Mouse (Mus musculus) MEL (cell line): ENCODE measurements around the gene Anln. TPM values are rescaled to one million over a fixed set of nuclear protein-coding genes. Genes with fewer than 3 reads are reported as not detected.

Experiments
- DNase-seq: peaks from one replicate; pipeline ENCODE4 v3.0.0; 2011; ENCODE audit warnings: low read depth, low spot score
- H3K27ac ChIP-seq: 2 replicates; pipeline ENCODE4 v1.5.1; 2012; ENCODE audit warnings: low read depth, mild to moderate bottlenecking, control low read depth, low read length, moderate library complexity; ENCODE audit not compliant: control insufficient read depth
- H3K27me3 ChIP-seq, 2 experiments: fragments of 150-350 bp in 1 of 2; sonication (generic) in 1 of 2; 2 replicates each; pipeline ENCODE4 v1.6.1; 2012; ENCODE audit warnings: low read length in 2 of 2, mild to moderate bottlenecking in 2 of 2, improper control_type of control experiment in 1 of 2, moderate library complexity in 1 of 2; ENCODE audit not compliant: insufficient read depth in 2 of 2, control insufficient read depth in 1 of 2
- H3K36me3 ChIP-seq, 2 experiments: 2 replicates each; pipeline ENCODE4 v1.6.1; 2012 to 2014; ENCODE audit warnings: low read length in 2 of 2, improper control_type of control experiment in 1 of 2, inconsistent platforms in 1 of 2, mild to moderate bottlenecking in 1 of 2; ENCODE audit not compliant: insufficient read depth in 2 of 2, control insufficient read depth in 1 of 2
- H3K4me1 ChIP-seq, 2 experiments: fragments of 150-350 bp in 1 of 2; sonication (generic) in 1 of 2; 2 replicates each; pipeline ENCODE4 v1.6.1; 2012; ENCODE audit warnings: low read length in 2 of 2, improper control_type of control experiment in 1 of 2, mild to moderate bottlenecking in 1 of 2; ENCODE audit not compliant: insufficient read depth in 2 of 2, control insufficient read depth in 1 of 2
- H3K4me3 ChIP-seq, 2 experiments: fragments of 150-350 bp in 1 of 2; sonication (generic) in 1 of 2; 2 replicates each; pipeline ENCODE4 v1.5.1; 2012; ENCODE audit warnings: low read depth in 2 of 2, low read length in 2 of 2, mild to moderate bottlenecking in 2 of 2, moderate library complexity in 2 of 2, control low read depth in 1 of 2, improper control_type of control experiment in 1 of 2; ENCODE audit not compliant: control insufficient read depth in 1 of 2, insufficient read depth in 1 of 2
- H3K79me2 ChIP-seq: 2 replicates; pipeline ENCODE4 v1.6.1; 2012; ENCODE audit warnings: mild to moderate bottlenecking, low read length, moderate library complexity; ENCODE audit not compliant: control insufficient read depth, poor library complexity, insufficient read depth
- H3K9ac ChIP-seq: 2 replicates; pipeline ENCODE4 v1.6.1; 2012; ENCODE audit warnings: low read depth, mild to moderate bottlenecking, control low read depth, low read length, moderate library complexity; ENCODE audit not compliant: control insufficient read depth, poor library complexity, severe bottlenecking
- H3K9me3 ChIP-seq: fragments of 150-350 bp; sonication (generic); replicated peaks from 2 replicates; pipeline ENCODE4 v1.6.1; 2012; ENCODE audit warnings: mild to moderate bottlenecking, low read length, improper control_type of control experiment, moderate library complexity; ENCODE audit not compliant: insufficient read depth
- BHLHE40 ChIP-seq: IDR thresholded peaks from 2 replicates; pipeline ENCODE4 v1.6.1; 2012; ENCODE audit warnings: low read depth, mild to moderate bottlenecking, inconsistent platforms, low read length, improper control_type of control experiment, borderline replicate concordance
- CHD1 ChIP-seq: IDR thresholded peaks from 2 replicates; pipeline ENCODE4 v1.6.1; 2012; ENCODE audit warnings: low read depth, mild to moderate bottlenecking, inconsistent platforms, low read length, improper control_type of control experiment
- CHD2 ChIP-seq: IDR thresholded peaks from 2 replicates; pipeline ENCODE4 v1.6.1; 2011; ENCODE audit warnings: low read length, improper control_type of control experiment
- EP300 ChIP-seq, 2 experiments: IDR thresholded peaks; 2 replicates each; pipeline ENCODE4 v1.6.1; 2011; ENCODE audit warnings: improper control_type of control experiment in 2 of 2, low read length in 2 of 2, low read depth in 1 of 2, mild to moderate bottlenecking in 1 of 2
- ETS1 ChIP-seq: IDR thresholded peaks from 2 replicates; pipeline ENCODE4 v1.6.1; 2012; ENCODE audit warnings: low read depth, mild to moderate bottlenecking, inconsistent platforms, low read length, improper control_type of control experiment, moderate library complexity
- GABPA ChIP-seq: IDR thresholded peaks from 2 replicates; pipeline ENCODE4 v1.6.1; 2012; ENCODE audit warnings: low read depth, mild to moderate bottlenecking, inconsistent platforms, low read length, improper control_type of control experiment, moderate library complexity
- GATA1 ChIP-seq: IDR thresholded peaks from 2 replicates; pipeline ENCODE4 v1.6.1; 2011; ENCODE audit warnings: low read depth, low read length, improper control_type of control experiment
- HCFC1 ChIP-seq: IDR thresholded peaks from 2 replicates; pipeline ENCODE4 v1.6.1; 2012; ENCODE audit warnings: low read depth, mild to moderate bottlenecking, inconsistent platforms, low read length, improper control_type of control experiment, moderate library complexity
- MAX ChIP-seq: IDR thresholded peaks from 2 replicates; pipeline ENCODE4 v1.6.1; 2011; ENCODE audit warnings: low read length, improper control_type of control experiment
- MAZ ChIP-seq: IDR thresholded peaks from 2 replicates; pipeline ENCODE4 v1.6.1; 2012; ENCODE audit warnings: low read depth, mild to moderate bottlenecking, inconsistent platforms, low read length, improper control_type of control experiment
- MEF2A ChIP-seq: IDR thresholded peaks from 2 replicates; pipeline ENCODE4 v1.6.1; 2014; ENCODE audit warnings: low read depth, mild to moderate bottlenecking, inconsistent platforms, low read length, improper control_type of control experiment; ENCODE audit not compliant: poor library complexity, insufficient replicate concordance, severe bottlenecking; ENCODE audit errors: extremely low read depth
- MYB ChIP-seq: IDR thresholded peaks from 2 replicates; pipeline ENCODE4 v1.6.1; 2011; ENCODE audit warnings: mild to moderate bottlenecking, low read depth, low read length, improper control_type of control experiment
- MYC ChIP-seq: IDR thresholded peaks from 2 replicates; pipeline ENCODE4 v1.6.1; 2011; ENCODE audit warnings: low read depth, mild to moderate bottlenecking, low read length, improper control_type of control experiment, moderate library complexity
- NELFE ChIP-seq: IDR thresholded peaks from 2 replicates; pipeline ENCODE4 v1.6.1; 2011; ENCODE audit warnings: low read depth, low read length, improper control_type of control experiment
- NRF1 ChIP-seq: IDR thresholded peaks from 2 replicates; pipeline ENCODE4 v1.6.1; 2014; ENCODE audit warnings: low read depth, mild to moderate bottlenecking, inconsistent platforms, low read length, improper control_type of control experiment, moderate library complexity; ENCODE audit not compliant: poor library complexity, insufficient read depth, severe bottlenecking
- POLR2A ChIP-seq, 2 experiments: IDR thresholded peaks; 2 replicates each; pipeline ENCODE4 v1.6.1; 2011 to 2012; ENCODE audit warnings: low read length in 2 of 2, mild to moderate bottlenecking in 2 of 2, control low read depth in 1 of 2, improper control_type of control experiment in 1 of 2, low read depth in 1 of 2, moderate library complexity in 1 of 2; ENCODE audit not compliant: control insufficient read depth in 1 of 2, insufficient read depth in 1 of 2, poor library complexity in 1 of 2
- POLR2AphosphoS2 ChIP-seq: IDR thresholded peaks from 2 replicates; pipeline ENCODE4 v1.6.1; 2011; ENCODE audit warnings: low read length, improper control_type of control experiment
- POLR2AphosphoS5 ChIP-seq: IDR thresholded peaks from 2 replicates; pipeline ENCODE4 v1.6.1; 2012; ENCODE audit warnings: low read depth, borderline replicate concordance, mild to moderate bottlenecking, inconsistent platforms, low read length, moderate library complexity, mixed read lengths
- RAD21 ChIP-seq: IDR thresholded peaks from 2 replicates; pipeline ENCODE4 v1.6.1; 2011; ENCODE audit warnings: mild to moderate bottlenecking, low read depth, low read length, improper control_type of control experiment
- RCOR1 ChIP-seq: IDR thresholded peaks from 2 replicates; pipeline ENCODE4 v1.6.1; 2012; ENCODE audit warnings: low read depth, mild to moderate bottlenecking, inconsistent platforms, low read length, improper control_type of control experiment
- SIN3A ChIP-seq: IDR thresholded peaks from 2 replicates; pipeline ENCODE4 v1.6.1; 2012; ENCODE audit warnings: low read length, improper control_type of control experiment, inconsistent platforms
- TAL1 ChIP-seq: IDR thresholded peaks from 2 replicates; pipeline ENCODE4 v1.6.1; 2012; ENCODE audit warnings: mild to moderate bottlenecking, inconsistent platforms, low read length, moderate library complexity, mixed read lengths
- TBP ChIP-seq: IDR thresholded peaks from 2 replicates; pipeline ENCODE4 v1.8.0; 2011; ENCODE audit warnings: low read depth, low read length, improper control_type of control experiment
- TCF12 ChIP-seq: IDR thresholded peaks from 2 replicates; pipeline ENCODE4 v1.6.1; 2014; ENCODE audit warnings: low read depth, mild to moderate bottlenecking, inconsistent platforms, low read length, improper control_type of control experiment, moderate library complexity
- UBTF ChIP-seq: IDR thresholded peaks from 2 replicates; pipeline ENCODE4 v1.6.1; 2012; ENCODE audit warnings: low read depth, mild to moderate bottlenecking, inconsistent platforms, low read length, improper control_type of control experiment, moderate library complexity, borderline replicate concordance; ENCODE audit not compliant: insufficient read depth
- ZKSCAN1 ChIP-seq: IDR thresholded peaks from 2 replicates; pipeline ENCODE4 v1.6.1; 2012; ENCODE audit warnings: low read depth, mild to moderate bottlenecking, inconsistent platforms, low read length, improper control_type of control experiment, moderate library complexity
- ZNF384 ChIP-seq: IDR thresholded peaks from 2 replicates; pipeline ENCODE4 v1.6.1; 2012; ENCODE audit warnings: low read depth, mild to moderate bottlenecking, inconsistent platforms, low read length, improper control_type of control experiment
- polyA plus RNA-seq, 2 experiments: library from polyadenylated mRNA; stranded (reverse) in 1 of 2; unstranded in 1 of 2; fragments of >175 nt in 1 of 2; fragments of >200 nt in 1 of 2; gene quantifications; 2 replicates each; pipeline versions ENCODE4 v1.2.1 to v1.2.4; 2012; ENCODE audit warnings: low replicate concordance in 2 of 2, low read depth in 1 of 2; ENCODE audit not compliant: insufficient read length in 2 of 2, insufficient read depth in 1 of 2, missing spikeins in 1 of 2
- total RNA-seq: library from RNA; depleted of rRNA; stranded (reverse); fragments of 300-350 nt; gene quantifications from 2 replicates; pipeline ENCODE4 v1.2.3, GENCODE M21; 2012

Anln gene
- total and polyA plus RNA-seq, 3 experiments = 93.3 to 114 (median 93.3) TPM

- H3K36me3 ChIP-seq = peaks cover 0 to 24% of the 10 kb centered on the region in 2 experiments; a peak in 2 of 4 replicates
- H3K27me3 ChIP-seq = no peaks in the 10 kb centered on the region
- no peak overlapping the region for H3K27ac ChIP-seq
- no peaks in the 10 kb centered on the region for H3K79me2 ChIP-seq
- no peaks in the 10 kb centered on the region for H3K9me3 ChIP-seq
- H3K9ac ChIP-seq = no peak overlapping the region
- H3K4me3 ChIP-seq = no peak overlapping the region
- DNase-seq = no peak
- H3K4me1 ChIP-seq = peaks cover 20 to 21% of the 10 kb centered on the region in 2 experiments
- no peak for TF ChIP-seq BHLHE40
- TF ChIP-seq POLR2AphosphoS5 = no peak
- TF ChIP-seq CHD1 = no peak
- TF ChIP-seq TAL1 = no peak
- 0 out of 2 replicates have a peak, but pooled peaks have one; percentile 28 for TF ChIP-seq NELFE
- no peak for TF ChIP-seq RAD21
Measured at GRCm38 (mm10) chr9:22433221-22433620, 44.2 kb upstream of the Anln start.

GRCm38 (mm10) chr9:22430315-22430840, 41.4 kb upstream of the Anln start:
- peak overlapping the region; percentile 80 for H3K27ac ChIP-seq
- H3K9me3 ChIP-seq = no peaks in the 10 kb centered on the region
- H3K4me3 ChIP-seq = peak overlapping the region; percentile 38 to 45
- H3K27me3 ChIP-seq = no peaks in the 10 kb centered on the region
- peaks cover 23 to 27% of the 10 kb centered on the region in 2 experiments for H3K4me1 ChIP-seq
- H3K36me3 ChIP-seq = peaks cover 0 to 27% of the 10 kb centered on the region in 2 experiments; a peak in 2 of 4 replicates
- peak overlapping the region; percentile 42 for H3K9ac ChIP-seq
- peak; percentile 33; the same call in 1 of the 2 replicates for TF ChIP-seq MAZ
- TF ChIP-seq ZKSCAN1 = no peak; the same call in 1 of the 2 replicates
- TF ChIP-seq HCFC1 = no peak
- peak; percentile 64 for TF ChIP-seq MAX
- no peak for TF ChIP-seq TBP
- peak; percentile 16 for TF ChIP-seq RCOR1
- no peak for TF ChIP-seq GABPA
- TF ChIP-seq BHLHE40 = no peak
- TF ChIP-seq POLR2AphosphoS5 = no peak
- 0 out of 2 replicates have a peak, but pooled peaks have one; percentile 37 for TF ChIP-seq TCF12
- 0 out of 4 replicates have a peak, but pooled peaks of 1 of the 2 experiments have one; percentile 28 for TF ChIP-seq EP300 (IDR thresholded peaks at IDR 0.05; ENCODE audit: low read depth in 1 of 2, low read length in 2 of 2)
- TF ChIP-seq RAD21 = no peak
- TF ChIP-seq MYB = no peak
- no peak for TF ChIP-seq SIN3A
- no peak for TF ChIP-seq TAL1
- no peak for TF ChIP-seq UBTF
- TF ChIP-seq NRF1 = no peak
- TF ChIP-seq POLR2AphosphoS2 = no peak
- TF ChIP-seq POLR2A (IDR thresholded peaks at IDR 0.05; ENCODE audit: control insufficient read depth in 1 of 2, insufficient read depth in 1 of 2, low read depth in 1 of 2, low read length in 2 of 2, poor library complexity in 1 of 2) = no peak
- TF ChIP-seq MEF2A = no peak
- no peak; the same call in 1 of the 2 replicates for TF ChIP-seq GATA1
- no peak for TF ChIP-seq ETS1
- no peak for TF ChIP-seq MYC
- 0 out of 2 replicates have a peak, but pooled peaks have one; percentile 21 for TF ChIP-seq ZNF384
- TF ChIP-seq CHD2 = no peak
- no peaks in the 10 kb centered on the region for H3K79me2 ChIP-seq
- DNase-seq = peak; percentile 92
